ENCODE assay signal across 15 mouse cellular contexts in the genomic region with DNA sequence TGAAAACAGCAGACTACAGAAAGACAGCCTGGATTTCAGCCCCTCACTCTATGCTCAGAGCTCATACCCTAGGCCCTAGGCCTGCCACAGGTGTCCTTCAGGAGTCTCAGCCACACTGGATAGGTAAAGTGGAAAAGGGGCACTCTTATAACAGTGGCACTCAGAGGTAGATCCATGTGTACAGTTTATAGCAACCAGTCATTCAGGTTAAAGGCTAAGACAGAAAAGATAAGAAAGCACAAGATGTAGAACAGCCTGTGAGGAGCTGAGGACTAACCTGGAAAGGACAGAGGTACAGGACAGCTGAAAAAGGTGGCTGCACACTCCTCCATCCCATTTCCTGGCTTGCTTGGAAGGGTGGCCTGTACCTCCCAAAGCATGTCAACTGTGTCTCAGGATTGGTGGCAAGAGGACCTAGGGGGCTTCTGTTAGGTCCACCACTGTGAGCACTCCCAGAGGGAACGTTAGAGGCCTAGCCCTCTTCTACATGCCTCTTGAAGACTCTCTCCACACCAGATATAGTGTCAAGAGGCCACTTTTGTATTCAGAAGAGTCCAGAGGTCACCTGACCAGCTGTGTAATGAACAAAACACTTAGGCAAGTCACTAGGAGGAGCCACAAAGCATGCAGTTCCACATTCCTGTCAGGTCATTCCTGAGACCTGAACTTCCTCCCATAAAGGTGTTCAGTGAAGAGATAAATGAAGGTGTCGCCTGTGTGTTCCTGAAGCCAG.
A peak's percentile ranks its signal among the peaks of the same experiment; 100 is the strongest.
DNase-seq lines count a peak whose midpoint lies in the region; ATAC-seq and TF ChIP-seq lines count a peak whose summit lies in the region.
"Had no signal": no experiment of that assay in that cellular context is flagged by ENCODE, and none has a peak within 500 bp of the region (broad histone marks: within the 10 kb centered on the region; RNA-seq: fewer than 3 reads in every experiment).

No protein-coding gene starts in this region.

- H3K9me3 ChIP-seq in liver, embryonic 13.5 days (replicated peaks) = no peaks in the 10 kb centered on the region
- H3K9me3 ChIP-seq in lung, postnatal 0 days (ENCODE audit: low read length) = no peaks in the 10 kb centered on the region
- H3K9me3 ChIP-seq in stomach, postnatal 0 days (ENCODE audit: control insufficient read depth, low read length) = no peaks in the 10 kb centered on the region
- H3K9me3 ChIP-seq in hindbrain, embryonic 12.5 days (replicated peaks) = no peaks in the 10 kb centered on the region
- H3K9me3 ChIP-seq in midbrain, embryonic 16.5 days (replicated peaks; ENCODE audit: control insufficient read depth, low read length, poor library complexity, severe bottlenecking) = no peaks in the 10 kb centered on the region
- H3K9me3 ChIP-seq: embryonic facial prominence, embryonic 15.5 days; forebrain, embryonic 15.5 days; limb, embryonic 13.5 days had no signal

- no peaks in the 10 kb centered on the region for H3K36me3 ChIP-seq in thymus, adult 2 months (ENCODE audit: control insufficient read depth, insufficient read depth, low read length)
- no peaks in the 10 kb centered on the region for H3K36me3 ChIP-seq in liver, embryonic 13.5 days
- no peaks in the 10 kb centered on the region for H3K36me3 ChIP-seq in lung, postnatal 0 days (ENCODE audit: insufficient read depth, low read length)
- H3K36me3 ChIP-seq in stomach, postnatal 0 days (ENCODE audit: control insufficient read depth, insufficient read depth, low read length) = no peaks in the 10 kb centered on the region
- no peaks in the 10 kb centered on the region for H3K36me3 ChIP-seq in hindbrain, embryonic 12.5 days
- H3K36me3 ChIP-seq in midbrain, embryonic 16.5 days (ENCODE audit: control insufficient read depth, insufficient read depth, low read length) = no peaks in the 10 kb centered on the region
- H3K36me3 ChIP-seq: embryonic facial prominence, embryonic 15.5 days; forebrain, embryonic 15.5 days; limb, embryonic 13.5 days had no signal

- ATAC-seq in liver, embryonic 13.5 days (ENCODE audit: low read depth) = peak; percentile 19; the same call in 1 of the 2 replicates
- peak; percentile 97 for ATAC-seq in lung, postnatal 0 days
- ATAC-seq in stomach, postnatal 0 days (ENCODE audit: low FRiP score, low TSS enrichment) = peak; percentile 71; the same call in 1 of the 2 replicates
- ATAC-seq in hindbrain, embryonic 12.5 days (ENCODE audit: low FRiP score) = no peak
- ATAC-seq in midbrain, embryonic 16.5 days = no peak
- no peak for ATAC-seq in activated CD4-positive, CD25-positive, alpha-beta regulatory T cell, adult 4 months
- ATAC-seq: forebrain, embryonic 15.5 days; hindbrain, embryonic 16.5 days had no signal

- peak; percentile 73 for TF ChIP-seq EP300 in lung, postnatal 0 days (IDR thresholded peaks at IDR 0.05)
- TF ChIP-seq EP300 in stomach, postnatal 0 days (optimal IDR thresholded peaks at IDR 0.05) = no peak

- no peak for TF ChIP-seq CTCF in thymus, adult 2 months (IDR thresholded peaks at IDR 0.05; ENCODE audit: borderline replicate concordance, control insufficient read depth, extremely low read depth, insufficient read depth, low read length, poor library complexity)
- TF ChIP-seq CTCF in lung, postnatal 0 days (IDR thresholded peaks at IDR 0.05) = no peak
- no peak for TF ChIP-seq CTCF in stomach, postnatal 0 days (IDR thresholded peaks at IDR 0.05; ENCODE audit: low read depth)

- WGBS in thymus, adult 2 months = 86% methylated on average over 2 of the region's 2 CpGs
- 31% methylated on average over 2 of the region's 2 CpGs for WGBS in liver, embryonic 13.5 days (ENCODE audit: insufficient replicate concordance)
- 23% methylated on average over 2 of the region's 2 CpGs for WGBS in lung, postnatal 0 days
- 31% methylated on average over 2 of the region's 2 CpGs for WGBS in stomach, postnatal 0 days
- WGBS in hindbrain, embryonic 12.5 days = 73% methylated on average over 2 of the region's 2 CpGs
- WGBS in midbrain, embryonic 16.5 days = 60% methylated on average over 2 of the region's 2 CpGs

- TF ChIP-seq POLR2A in thymus, adult 2 months (IDR thresholded peaks at IDR 0.05; ENCODE audit: control insufficient read depth, extremely low read depth, insufficient read depth, low read length, poor library complexity) = no peak

- no peak for DNase-seq in thymus, adult 2 months
- no peak for DNase-seq in thymus, postnatal 0 days (ENCODE audit: low spot score)
- no peak for DNase-seq in liver, embryonic 13.5 days
- peak; percentile 87 for DNase-seq in lung, postnatal 0 days (ENCODE audit: low spot score)
- no peak for DNase-seq in stomach, postnatal 0 days (ENCODE audit: low spot score)
- DNase-seq: B cell, adult 2 months; cerebellum, adult 18-20 months; gastrocnemius, postnatal 10 days had no signal

- H3K9ac ChIP-seq in liver, embryonic 13.5 days = peak overlapping the region; percentile 26; the same call in 1 of the 2 replicates
- no peak overlapping the region for H3K9ac ChIP-seq in lung, postnatal 0 days (replicated peaks; ENCODE audit: low read depth)
- no peak overlapping the region for H3K9ac ChIP-seq in stomach, postnatal 0 days (ENCODE audit: low read length)
- no peak overlapping the region for H3K9ac ChIP-seq in hindbrain, embryonic 12.5 days
- H3K9ac ChIP-seq in midbrain, embryonic 16.5 days (ENCODE audit: low read depth, low read length) = no peak overlapping the region
- H3K9ac ChIP-seq: embryonic facial prominence, embryonic 15.5 days; forebrain, embryonic 15.5 days; limb, embryonic 13.5 days had no signal

- H3K4me3 ChIP-seq in thymus, adult 2 months (ENCODE audit: control insufficient read depth, insufficient read depth, low read length) = no peak overlapping the region
- no peak overlapping the region for H3K4me3 ChIP-seq in liver, embryonic 13.5 days (replicated peaks)
- H3K4me3 ChIP-seq in lung, postnatal 0 days (ENCODE audit: low read depth, low read length) = no peak overlapping the region
- H3K4me3 ChIP-seq in stomach, postnatal 0 days (ENCODE audit: low read depth, low read length) = no peak overlapping the region
- no peak overlapping the region for H3K4me3 ChIP-seq in hindbrain, embryonic 12.5 days
- no peak overlapping the region for H3K4me3 ChIP-seq in midbrain, embryonic 16.5 days (ENCODE audit: low read depth, low read length)
- H3K4me3 ChIP-seq: embryonic facial prominence, embryonic 15.5 days; forebrain, embryonic 15.5 days; limb, embryonic 13.5 days had no signal

- peak overlapping the region; percentile 96 for H3K27ac ChIP-seq in thymus, adult 2 months (ENCODE audit: control insufficient read depth, insufficient read depth, low read length)
- peak overlapping the region; percentile 90 for H3K27ac ChIP-seq in liver, embryonic 13.5 days
- peak overlapping the region; percentile 75 for H3K27ac ChIP-seq in lung, postnatal 0 days (ENCODE audit: low read length)
- H3K27ac ChIP-seq in stomach, postnatal 0 days (replicated peaks) = no peak overlapping the region
- H3K27ac ChIP-seq in hindbrain, embryonic 12.5 days = no peak overlapping the region
- H3K27ac ChIP-seq in midbrain, embryonic 16.5 days (ENCODE audit: low read length) = no peak overlapping the region
- H3K27ac ChIP-seq: embryonic facial prominence, embryonic 15.5 days; forebrain, embryonic 15.5 days; limb, embryonic 13.5 days had no signal

- H3K4me1 ChIP-seq in thymus, adult 2 months (replicated peaks; ENCODE audit: control insufficient read depth, insufficient read depth, low read length) = peaks cover 17% of the 10 kb centered on the region
- H3K4me1 ChIP-seq in liver, embryonic 13.5 days (replicated peaks) = peaks cover 37% of the 10 kb centered on the region
- no peaks in the 10 kb centered on the region for H3K4me1 ChIP-seq in lung, postnatal 0 days (ENCODE audit: insufficient read depth, low read depth, low read length)
- no peaks in the 10 kb centered on the region for H3K4me1 ChIP-seq in stomach, postnatal 0 days (replicated peaks; ENCODE audit: control insufficient read depth, insufficient read depth)
- no peaks in the 10 kb centered on the region for H3K4me1 ChIP-seq in hindbrain, embryonic 12.5 days
- no peaks in the 10 kb centered on the region for H3K4me1 ChIP-seq in midbrain, embryonic 16.5 days (ENCODE audit: control insufficient read depth, insufficient read depth, low read length)
- H3K4me1 ChIP-seq: embryonic facial prominence, embryonic 15.5 days; forebrain, embryonic 15.5 days; limb, embryonic 13.5 days had no signal

- peak overlapping the region; percentile 17; the same call in 1 of the 2 replicates for H3K4me2 ChIP-seq in liver, embryonic 13.5 days
- no peak overlapping the region for H3K4me2 ChIP-seq in lung, postnatal 0 days (replicated peaks; ENCODE audit: low read depth, low read length)
- no peak overlapping the region for H3K4me2 ChIP-seq in stomach, postnatal 0 days (replicated peaks; ENCODE audit: low read depth)
- no peak overlapping the region for H3K4me2 ChIP-seq in hindbrain, embryonic 12.5 days (replicated peaks)
- H3K4me2 ChIP-seq in midbrain, embryonic 16.5 days (ENCODE audit: low read length) = no peak overlapping the region
- H3K4me2 ChIP-seq: embryonic facial prominence, embryonic 15.5 days; forebrain, embryonic 15.5 days; limb, embryonic 13.5 days had no signal

- H3K27me3 ChIP-seq in thymus, adult 2 months (ENCODE audit: control insufficient read depth, insufficient read depth, low read length) = no peaks in the 10 kb centered on the region
- H3K27me3 ChIP-seq in liver, embryonic 13.5 days = no peaks in the 10 kb centered on the region
- no peaks in the 10 kb centered on the region for H3K27me3 ChIP-seq in lung, postnatal 0 days (replicated peaks; ENCODE audit: insufficient read depth, low read length)
- H3K27me3 ChIP-seq in stomach, postnatal 0 days (ENCODE audit: control insufficient read depth, insufficient read depth, low read length) = no peaks in the 10 kb centered on the region
- H3K27me3 ChIP-seq in hindbrain, embryonic 12.5 days = no peaks in the 10 kb centered on the region; the same call in 1 of the 2 replicates
- no peaks in the 10 kb centered on the region for H3K27me3 ChIP-seq in midbrain, embryonic 16.5 days (ENCODE audit: control insufficient read depth, insufficient read depth, low read depth, low read length)
- H3K27me3 ChIP-seq: forebrain, embryonic 15.5 days had no signal

Comparison
In these comparisons a context has a peak if more than half of its experiments do, and no peak if none do; other contexts are left out.
1. H3K27ac ChIP-seq: peak in thymus, adult 2 months (single experiment), liver, embryonic 13.5 days (single experiment) and lung, postnatal 0 days (single experiment); none in stomach, postnatal 0 days (single experiment), hindbrain, embryonic 12.5 days (single experiment) and midbrain, embryonic 16.5 days (single experiment).
2. ATAC-seq: peak in liver, embryonic 13.5 days (single experiment), lung, postnatal 0 days (single experiment) and stomach, postnatal 0 days (single experiment); none in hindbrain, embryonic 12.5 days (single experiment), midbrain, embryonic 16.5 days (single experiment) and activated CD4-positive, CD25-positive, alpha-beta regulatory T cell, adult 4 months (single experiment).